Mouse (Mus musculus) Muller cell, postnatal 12 days (primary cell): ENCODE data around the gene Tmem8b.

Experiments
- DNase-seq: peaks from one replicate; pipeline ENCODE4 v3.0.0-alpha.2; 2015; ENCODE audit errors: inconsistent ontology term

Tmem8b gene

GRCm38 (mm10) chr4:43713652-43714219, 45.0 kb downstream of the Tmem8b start:
- no peak for DNase-seq

GRCm38 (mm10) chr4:43720491-43721228, 51.9 kb downstream of the Tmem8b start:
- no peak for DNase-seq

DNA sequence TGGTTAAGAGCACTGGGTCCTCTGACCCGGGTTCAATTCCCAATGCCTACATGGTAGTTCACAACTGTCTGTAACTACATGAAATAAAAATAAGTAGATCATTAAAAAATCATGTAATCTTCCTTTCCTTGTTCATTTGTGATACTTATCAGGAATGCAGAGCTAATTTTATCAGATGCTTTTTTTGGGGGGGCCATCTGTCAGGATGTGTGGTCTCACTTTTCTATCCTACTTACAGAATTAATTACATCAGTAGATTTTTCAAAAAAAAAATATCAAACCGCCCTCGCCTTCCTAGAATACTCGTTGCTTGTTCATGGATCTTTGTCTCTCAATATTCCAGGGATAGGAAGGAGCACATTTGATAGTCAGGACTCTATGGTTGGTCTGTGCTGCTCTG, 53.4 kb downstream of the Tmem8b start:
- no peak for DNase-seq

- DNase-seq: peak; percentile 35
These were observed 56.0 kb downstream of the Tmem8b start for GRCm38 (mm10) chr4:43724764-43725163.

- no peak for DNase-seq
These were observed 57.6 kb downstream of the Tmem8b start for GRCm38 (mm10) chr4:43726228-43726993.

GRCm38 (mm10) chr4:43726995-43727394, 58.2 kb downstream of the Tmem8b start, which contains the start of gene Hrct1:
TSS of gene Hrct1 (plus strand) at chr4:43727188.
- peak; percentile 52 for DNase-seq

DNA sequence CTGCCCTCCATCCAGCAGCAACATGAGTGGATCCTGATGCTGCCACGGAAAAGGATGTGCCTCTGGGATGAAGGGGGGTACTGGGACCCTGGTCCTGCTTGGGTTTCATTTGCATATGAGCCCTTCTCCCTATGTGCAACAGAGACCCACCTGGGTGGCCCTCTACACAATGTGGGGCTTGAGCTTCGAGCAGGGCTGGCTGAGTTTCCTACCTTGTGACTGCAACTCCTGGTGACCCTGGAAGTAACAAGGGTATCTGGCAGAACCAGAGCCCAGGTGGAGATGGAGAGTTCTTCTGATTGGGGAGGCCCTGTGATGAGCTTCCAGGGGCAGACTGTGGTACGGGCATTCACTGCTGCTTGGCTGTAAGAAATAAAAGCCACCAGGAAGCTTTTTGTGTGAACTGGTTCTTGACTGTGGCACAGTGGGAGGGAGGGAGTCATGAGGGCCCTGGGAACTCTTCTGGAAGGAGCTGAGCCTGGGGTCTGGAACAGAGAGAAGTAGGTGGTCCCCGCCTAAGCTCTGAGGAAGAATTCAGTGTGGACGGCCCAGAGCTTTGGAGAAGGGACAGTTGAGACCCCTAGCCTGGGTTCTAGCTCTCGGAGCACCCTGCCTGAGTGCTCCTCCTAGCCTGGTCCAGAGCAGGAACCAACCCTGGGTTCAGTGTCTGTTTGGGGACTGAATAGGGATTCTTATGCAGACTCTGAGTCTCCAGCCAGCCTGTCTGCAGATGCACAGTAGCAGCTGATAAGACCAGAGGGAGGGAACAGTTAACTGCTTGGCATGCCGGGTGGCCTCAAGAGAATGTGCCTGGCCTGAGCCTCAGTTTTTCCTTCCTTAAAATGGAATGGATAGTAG, 59.2 kb downstream of the Tmem8b start:
- no peak for DNase-seq

- DNase-seq: peak; percentile 92
These were observed 59.8 kb downstream of the Tmem8b start for GRCm38 (mm10) chr4:43728576-43728954.

DNA sequence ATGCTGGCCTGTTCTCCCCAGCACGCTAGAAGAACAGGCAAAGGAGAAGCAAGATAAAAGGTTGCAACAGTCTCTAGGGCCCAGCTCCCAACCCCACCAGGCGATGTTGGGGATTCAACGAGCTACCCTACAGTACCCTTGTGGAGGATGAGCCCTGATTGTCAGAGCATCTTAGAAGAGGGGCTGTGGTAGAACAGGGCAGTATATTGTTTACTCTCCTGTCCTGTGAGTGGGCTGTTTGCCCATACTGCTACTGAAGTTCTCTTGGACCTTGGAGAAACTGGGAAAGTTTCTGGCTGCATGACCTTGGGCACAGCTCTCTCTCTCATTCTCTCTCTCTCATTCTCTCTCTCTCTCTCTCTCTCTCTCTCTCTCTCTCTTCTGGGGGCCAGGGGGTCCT, 60.4 kb downstream of the Tmem8b start:
- DNase-seq: no peak

GRCm38 (mm10) chr4:43729794-43730550, 61.2 kb downstream of the Tmem8b start, which contains the start of gene Spaar:
TSS of gene Spaar (plus strand) at chr4:43730034.
- DNase-seq: no peak

DNA sequence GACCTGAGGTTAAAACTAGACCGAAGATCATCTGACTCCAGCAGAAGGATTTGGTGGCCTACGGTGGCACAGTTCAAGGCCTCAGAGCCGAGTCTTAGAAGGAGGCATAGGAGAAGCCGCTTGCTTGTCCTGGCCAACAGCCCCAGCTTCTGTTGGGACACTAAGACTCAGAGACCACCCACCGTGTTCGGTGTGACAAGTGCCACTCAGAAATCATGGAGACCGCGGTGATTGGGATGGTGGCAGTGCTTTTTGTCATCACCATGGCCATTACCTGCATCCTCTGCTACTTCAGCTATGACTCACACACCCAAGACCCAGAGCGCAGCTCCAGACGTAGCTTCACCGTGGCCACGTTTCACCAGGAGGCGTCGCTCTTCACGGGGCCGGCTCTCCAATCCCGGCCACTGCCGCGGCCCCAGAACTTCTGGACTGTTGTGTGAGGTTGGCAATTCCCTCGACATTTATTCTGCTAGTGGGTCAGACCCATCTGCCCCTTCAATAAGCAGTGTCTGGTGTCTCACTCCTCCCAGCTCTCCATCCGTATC, 62.1 kb downstream of the Tmem8b start:
- DNase-seq: no peak

DNA sequence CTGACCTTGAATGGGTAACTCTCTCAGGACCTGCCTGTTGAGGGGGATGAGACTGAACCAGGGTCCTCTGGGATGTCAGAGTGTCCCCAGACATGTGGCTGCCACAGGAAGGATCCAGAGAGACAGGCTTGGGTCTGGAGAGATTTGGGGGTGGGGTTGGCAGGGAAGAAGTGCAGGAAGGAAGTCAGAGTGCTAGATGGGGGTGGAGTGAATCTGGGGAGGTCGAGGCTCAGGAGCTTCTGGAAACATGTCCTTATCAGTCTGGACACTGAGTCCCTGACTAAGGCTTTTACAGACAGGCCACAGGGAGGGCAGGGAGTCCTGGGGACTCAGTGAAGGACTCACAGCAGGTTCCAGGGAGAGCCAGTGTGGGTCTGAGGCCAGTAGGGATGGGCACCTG, 63.4 kb downstream of the Tmem8b start:
- DNase-seq: no peak

DNA sequence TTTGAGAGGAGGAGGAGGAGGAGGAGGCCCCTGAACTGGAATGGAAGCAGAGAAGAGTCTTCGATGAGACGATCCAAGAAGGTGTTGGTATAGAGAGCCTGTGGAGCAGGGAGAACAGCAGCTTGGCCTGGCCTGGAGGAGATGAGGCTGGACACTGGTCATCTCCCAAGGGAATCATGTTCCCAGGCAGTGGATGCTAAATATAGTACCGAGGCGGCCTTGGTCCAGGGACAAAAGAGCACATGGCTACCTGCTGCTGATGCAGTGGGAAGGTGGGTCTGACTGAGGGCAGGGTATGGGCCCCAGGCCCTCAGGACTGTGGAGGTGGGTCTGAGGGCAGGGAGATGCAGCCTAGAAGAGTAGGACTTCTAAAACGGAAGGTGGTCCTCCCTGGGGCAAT, 64.4 kb downstream of the Tmem8b start:
- DNase-seq: no peak

GRCm38 (mm10) chr4:43737144-43737543, 68.4 kb downstream of the Tmem8b start:
- no peak for DNase-seq

GRCm38 (mm10) chr4:43738989-43739674, 70.4 kb downstream of the Tmem8b start:
- DNase-seq: no peak

DNA sequence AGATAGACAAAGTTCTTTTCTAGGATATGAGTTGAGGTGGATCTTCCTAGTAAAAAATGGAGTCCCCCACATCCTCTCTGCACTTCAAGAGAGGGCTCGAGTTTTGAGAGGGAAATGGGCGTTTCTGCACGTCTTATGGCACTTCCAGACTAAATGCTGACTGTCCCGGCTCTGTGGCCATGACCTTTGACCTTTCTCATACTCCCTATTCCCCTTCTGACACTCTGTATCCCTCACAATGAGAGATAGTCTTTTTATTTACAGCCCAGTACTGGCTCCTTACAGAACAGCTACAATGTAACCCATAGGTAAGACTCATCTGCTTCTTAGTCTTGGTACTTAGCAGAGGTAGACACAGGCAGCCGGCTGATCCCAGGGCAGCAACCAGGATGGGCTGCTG, 72.8 kb downstream of the Tmem8b start:
- no peak for DNase-seq
